Mouse (Mus musculus): Measurements from ENCODE around the gene Med14.

Gene Med14

DNA sequence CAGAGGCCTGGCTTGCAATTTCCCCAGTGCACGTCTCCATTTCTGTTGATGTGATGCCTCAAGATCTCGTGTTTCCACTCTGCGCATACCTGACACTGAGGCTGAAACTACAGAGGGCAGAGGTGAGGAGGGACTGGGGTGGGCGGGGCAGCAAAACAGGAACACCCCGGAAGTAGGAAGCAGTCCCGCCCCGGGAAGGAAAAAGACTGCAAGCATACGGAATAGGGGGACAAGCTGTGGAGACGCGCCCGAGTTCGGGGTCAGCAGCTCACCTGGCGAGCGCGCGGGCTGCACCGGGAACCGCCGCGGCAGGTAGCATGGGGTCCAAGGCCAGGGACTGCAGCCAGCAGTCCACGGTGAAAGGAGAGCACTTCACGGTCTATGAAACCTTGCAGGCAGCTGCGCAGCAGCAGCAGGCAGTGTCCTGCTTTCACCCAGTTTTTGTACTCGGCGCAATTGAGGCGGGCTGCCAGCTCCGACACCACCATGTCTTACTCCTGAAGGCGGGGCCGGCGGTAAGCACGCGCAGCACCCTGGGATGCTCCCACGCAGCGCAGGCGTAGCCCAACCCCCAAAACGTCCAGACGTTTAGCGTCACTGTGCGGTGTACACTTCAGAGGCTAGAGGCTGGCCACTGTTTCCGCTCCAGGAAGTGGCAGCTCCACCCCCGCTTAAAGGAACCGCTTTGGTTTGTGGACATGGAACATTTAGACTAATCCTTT lies 88.7 kb downstream of the Med14 start, which contains the start of gene 1810030O07Rik:
TSS of gene 1810030O07Rik (minus strand) at position 615 of the 722 bp plus-strand sequence.
- in situ Hi-C loops (cut with MboI; ENCODE audit: low sequenced_read_pairs): no loop called here

DNA sequence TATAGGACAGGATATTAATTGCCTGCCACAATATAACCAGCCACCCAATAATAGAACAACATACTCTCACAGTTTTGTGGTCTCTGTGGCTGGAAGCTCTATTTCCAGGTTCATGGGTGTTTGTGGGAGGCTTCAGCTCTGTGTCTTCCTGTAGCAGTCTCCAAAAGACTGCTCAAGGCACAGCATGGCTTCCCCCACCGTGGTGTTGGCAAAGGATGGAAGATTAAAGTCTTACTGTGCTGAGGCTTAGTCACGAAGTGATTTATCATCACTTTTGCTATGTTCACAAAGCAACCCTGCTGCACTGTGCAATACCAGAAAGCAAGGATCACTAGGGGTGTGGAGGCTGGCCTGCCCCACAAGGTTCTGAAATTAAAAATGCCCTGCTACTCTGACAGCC lies 108.0 kb downstream of the Med14 start:
- in situ Hi-C loops (cut with MboI; ENCODE audit: low sequenced_read_pairs): no loop called here

GRCm38 (mm10) chrX:12651906-12652305 lies 110.0 kb downstream of the Med14 start:
- in situ Hi-C loops (cut with MboI; ENCODE audit: low sequenced_read_pairs): no loop called here

- in situ Hi-C loops (cut with MboI; ENCODE audit: low sequenced_read_pairs): no loop called here
Measured at GRCm38 (mm10) chrX:12645531-12646304, 116.2 kb downstream of the Med14 start.

- in situ Hi-C loops (cut with MboI; ENCODE audit: low sequenced_read_pairs): no loop called here
Measured at GRCm38 (mm10) chrX:12644976-12645375, 116.9 kb downstream of the Med14 start.

Measured in CH12F3 (cell line).